Mouse (Mus musculus) liver, embryonic 11.5 days (tissue): ENCODE data around the gene Olfr220. TPM values are rescaled to one million over a fixed set of nuclear protein-coding genes. Genes with fewer than 3 reads are reported as not detected.

Experiments used
- ATAC-seq: fragments of 200-750 bp; cut with Nextera tagmentation; replicated peaks from 2 replicates; pipeline ENCODE4 v1.8.0; 2017; ENCODE audit warnings: moderate number of reproducible peaks, mild to moderate bottlenecking, moderate TSS enrichment, moderate library complexity; ENCODE audit not compliant: low FRiP score
- DNase-seq: peaks from one replicate; pipeline ENCODE4 v3.0.0-alpha.2; 2017; ENCODE audit warnings: low spot score
- H3K27ac ChIP-seq: fragments of 300-500 bp; sonication (generic); 2 replicates; pipeline ENCODE4 v1.5.1; 2014; ENCODE audit warnings: mild to moderate bottlenecking, low read depth, low read length, control low read depth
- H3K27me3 ChIP-seq: fragments of 300-500 bp; sonication (generic); replicated peaks from 2 replicates; pipeline ENCODE4 v1.6.1; 2014; ENCODE audit warnings: low read length, mixed read lengths; ENCODE audit not compliant: control insufficient read depth, insufficient read depth
- H3K36me3 ChIP-seq: fragments of 300-500 bp; sonication (generic); 2 replicates; pipeline ENCODE4 v1.6.1; 2014; ENCODE audit warnings: mild to moderate bottlenecking, low read length, moderate library complexity, mixed read lengths; ENCODE audit not compliant: control insufficient read depth, insufficient read depth
- H3K4me1 ChIP-seq: fragments of 300-500 bp; sonication (generic); replicated peaks from 2 replicates; pipeline ENCODE4 v1.6.1; 2014; ENCODE audit warnings: low read length, mixed read lengths; ENCODE audit not compliant: control insufficient read depth, insufficient read depth
- H3K4me2 ChIP-seq: fragments of 300-500 bp; sonication (generic); 2 replicates; pipeline ENCODE4 v1.6.1; 2014; ENCODE audit warnings: mild to moderate bottlenecking, control low read depth, moderate library complexity
- H3K4me3 ChIP-seq: fragments of 300-500 bp; sonication (generic); 2 replicates; pipeline ENCODE4 v1.5.1; 2014; ENCODE audit warnings: low read depth, low read length, control low read depth
- H3K9ac ChIP-seq: fragments of 300-500 bp; sonication (generic); 2 replicates; pipeline ENCODE4 v1.6.1; 2014; ENCODE audit warnings: low read depth, low read length, control low read depth
- H3K9me3 ChIP-seq: fragments of 300-500 bp; sonication (generic); 2 replicates; pipeline ENCODE4 v1.6.1; 2016; ENCODE audit warnings: low read length, inconsistent platforms, mixed read lengths; ENCODE audit not compliant: control insufficient read depth
- WGBS: fragments of 180-500 bp; shearing (Covaris S2); extraction: QIAGEN DNeasy Blood & Tissue Kit; methylation state at CpG from one replicate; pipeline ENCODE4 v1.1.7; 2014; 5-methylcytosine and 5-hydroxymethylcytosine counted together
- polyA plus RNA-seq: library from polyadenylated mRNA; unstranded; fragments of >200 nt; fragmentation: Nextera tagmentation; extraction: Ambion mirVana; gene quantifications from 2 replicates; pipeline ENCODE4 v1.2.1, GENCODE M21; 2014

Gene Olfr220
- not detected in 2 replicates for polyA plus RNA-seq

DNA sequence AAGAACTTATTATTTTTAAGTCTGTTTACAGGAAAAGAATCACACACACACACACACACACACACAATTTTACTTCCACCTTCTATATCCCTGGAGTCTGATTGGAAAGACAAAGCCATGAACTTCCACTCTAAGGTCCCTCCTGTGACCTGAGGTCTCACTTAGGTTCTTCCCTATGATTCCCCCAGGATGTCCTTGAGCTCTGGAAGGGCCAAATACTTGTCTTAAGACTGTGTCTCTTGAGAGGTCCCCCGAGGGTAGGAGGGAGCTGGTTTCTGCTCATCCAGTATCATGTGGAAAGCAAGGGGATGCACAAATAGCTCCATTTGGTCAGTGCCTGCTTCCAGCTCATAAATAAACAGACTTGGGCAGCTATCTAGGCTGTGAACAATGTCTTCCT, at the start of gene Olfr220:
Gene Olfr220 (plus strand): TSS at position 301 of the 400 bp plus-strand sequence.
- Histone ChIP-seq H3K4me2 (no peak within 1 kb of the TSS), H3K4me3 (no peak within 1 kb of the TSS), H3K27ac (no peak within 1 kb of the TSS), H3K4me1 (no peaks in the 10 kb centered on the region; the same call in 1 of the 2 replicates), H3K9ac (no peak within 1 kb of the TSS), H3K27me3 (no peaks in the 10 kb centered on the region), H3K36me3 (no peaks in the 10 kb centered on the region), H3K9me3 (no peaks in the 10 kb centered on the region)
- ATAC-seq (no peak), DNase-seq (no peak)
- 71% methylated on average over 1 of the region's 1 CpGs for WGBS

DNA sequence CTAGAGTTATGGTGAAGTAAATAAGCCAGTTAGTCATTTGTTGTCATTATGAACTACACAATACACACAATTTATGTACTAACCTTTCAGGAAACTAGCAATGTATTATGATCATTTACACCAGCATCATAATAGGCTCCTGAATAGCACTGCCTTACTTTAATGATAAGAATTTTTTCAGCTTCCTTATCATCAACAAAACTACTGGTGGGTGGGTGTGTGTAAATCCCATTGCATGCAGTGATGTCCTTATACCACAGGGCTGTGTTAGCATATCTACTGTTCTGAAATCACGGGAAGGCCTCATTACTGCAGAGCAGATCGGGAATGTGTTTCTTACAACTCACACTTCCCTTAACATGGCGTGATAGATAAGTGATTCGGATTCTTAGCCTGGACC, 18.9 kb upstream of the Olfr220 start:
- 66% methylated on average over 4 of the region's 4 CpGs for WGBS
- Histone ChIP-seq H3K27ac (no peak overlapping the region), H3K4me1 (0 out of 2 replicates have a peak, but pooled peaks cover 3% of the 10 kb centered on the region), H3K4me2 (no peak overlapping the region), H3K9ac (no peak overlapping the region), H3K4me3 (no peak overlapping the region), H3K27me3 (no peaks in the 10 kb centered on the region), H3K9me3 (no peaks in the 10 kb centered on the region), H3K36me3 (no peaks in the 10 kb centered on the region)
- ATAC-seq (peak; percentile 64), DNase-seq (no peak)

DNA sequence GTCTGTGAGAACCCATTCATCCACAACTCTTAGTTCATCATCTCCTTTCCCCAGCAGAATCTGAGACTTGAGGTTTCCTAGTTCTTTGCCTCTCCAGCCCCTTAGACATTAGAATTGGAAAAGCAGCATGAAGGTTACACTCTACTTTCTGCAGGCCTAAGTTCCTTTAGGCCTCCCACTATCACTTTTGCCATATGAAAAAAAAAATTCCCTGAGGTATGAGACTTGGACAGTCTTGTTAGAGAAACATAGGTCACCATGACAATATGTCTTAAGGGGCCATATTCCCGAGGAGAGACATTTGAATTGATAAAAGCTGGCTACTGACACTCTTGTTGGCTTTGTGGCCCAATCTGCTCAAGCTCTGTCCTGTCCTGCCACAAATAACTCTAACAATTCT, 18.1 kb upstream of the Olfr220 start, which contains the start of gene Olfr414:
Gene Olfr414 (plus strand): TSS at position 301 of the 400 bp plus-strand sequence.
- ATAC-seq (no peak), DNase-seq (no peak)
- no peaks in the 10 kb centered on the region for H3K27me3 ChIP-seq
- H3K4me3 ChIP-seq: no peak within 1 kb of the TSS
- H3K9ac ChIP-seq: no peak within 1 kb of the TSS
- no peaks in the 10 kb centered on the region for H3K36me3 ChIP-seq
- H3K4me2 ChIP-seq: no peak within 1 kb of the TSS
- 67% methylated on average over 1 of the region's 1 CpGs for WGBS
- no peaks in the 10 kb centered on the region for H3K9me3 ChIP-seq
- 0 out of 2 replicates have a peak, but pooled peaks cover 3% of the 10 kb centered on the region for H3K4me1 ChIP-seq
- no peak within 1 kb of the TSS for H3K27ac ChIP-seq

DNA sequence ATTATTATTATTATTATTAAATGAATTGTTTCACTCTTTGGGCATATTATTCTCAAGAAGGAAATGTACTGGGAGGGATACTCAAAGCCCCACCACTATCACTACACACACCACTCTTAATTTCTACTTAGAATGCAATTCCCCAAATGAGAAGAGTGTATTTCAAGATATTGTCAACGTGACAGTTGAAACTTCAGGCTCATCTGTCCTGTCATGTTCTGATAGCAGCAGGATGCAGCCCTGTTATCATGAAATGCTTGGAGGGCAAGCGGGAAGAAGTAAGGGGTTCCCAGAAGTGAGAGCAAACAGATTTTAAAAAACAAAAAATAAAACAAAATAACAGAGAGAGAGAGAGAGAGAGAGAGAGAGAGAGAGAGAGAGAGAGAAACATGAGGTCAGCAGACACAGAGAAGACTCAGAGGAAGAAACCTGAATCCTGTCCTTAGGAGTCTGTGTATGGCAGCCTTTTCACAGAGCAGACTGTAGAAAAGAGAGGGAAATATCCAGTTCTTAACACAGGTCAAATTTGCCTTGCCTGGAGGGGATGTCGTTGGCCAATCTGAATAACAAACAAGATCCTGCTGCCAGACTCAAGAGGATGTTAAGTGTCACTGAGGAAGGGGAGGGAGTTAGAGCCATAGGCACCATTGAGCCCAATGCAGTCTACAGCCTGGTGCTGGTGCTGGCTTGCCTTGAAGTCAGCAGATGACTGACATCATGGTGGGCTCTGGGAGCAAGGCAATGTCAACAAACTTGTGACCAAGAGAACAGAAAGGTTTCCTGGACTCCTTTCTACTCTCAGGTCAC, 15.5 kb upstream of the Olfr220 start:
- no peaks in the 10 kb centered on the region for H3K9me3 ChIP-seq
- no peak overlapping the region for H3K27ac ChIP-seq
- no peak overlapping the region for H3K4me3 ChIP-seq
- H3K4me2 ChIP-seq: no peak overlapping the region
- DNase-seq: no peak
- H3K9ac ChIP-seq: no peak overlapping the region
- 34% methylated on average over 3 of the region's 3 CpGs for WGBS
- peak; percentile 84 for ATAC-seq
- no peaks in the 10 kb centered on the region for H3K36me3 ChIP-seq
- 0 out of 2 replicates have a peak, but pooled peaks cover 3% of the 10 kb centered on the region for H3K4me1 ChIP-seq
- H3K27me3 ChIP-seq: no peaks in the 10 kb centered on the region

DNA sequence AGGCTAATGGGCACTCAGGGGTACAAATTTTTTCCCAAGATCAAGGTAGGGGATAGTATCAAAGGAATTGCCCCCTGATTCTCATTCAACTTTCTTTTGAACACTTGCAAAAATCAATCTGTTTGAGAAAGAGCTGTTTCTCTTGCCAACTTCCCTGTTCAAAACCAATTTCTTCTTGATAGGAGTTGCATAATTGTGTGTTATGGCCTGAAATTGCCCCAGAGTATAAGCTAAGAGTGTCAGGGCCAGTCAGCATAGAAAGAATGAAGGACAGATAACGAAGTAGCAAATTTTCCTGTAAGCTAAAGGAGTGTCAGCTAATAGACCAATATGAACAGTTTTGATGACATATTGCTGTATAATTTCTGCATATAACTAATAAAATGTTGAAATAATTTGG, 14.5 kb upstream of the Olfr220 start:
- no peaks in the 10 kb centered on the region for H3K9me3 ChIP-seq
- 82% methylated on average over 1 of the region's 1 CpGs for WGBS
- H3K27me3 ChIP-seq: no peaks in the 10 kb centered on the region
- no peak for ATAC-seq
- DNase-seq: no peak
- no peak overlapping the region for H3K9ac ChIP-seq
- no peak overlapping the region for H3K4me2 ChIP-seq
- H3K4me1 ChIP-seq: 0 out of 2 replicates have a peak, but pooled peaks cover 3% of the 10 kb centered on the region
- H3K4me3 ChIP-seq: no peak overlapping the region
- no peak overlapping the region for H3K27ac ChIP-seq
- no peaks in the 10 kb centered on the region for H3K36me3 ChIP-seq

DNA sequence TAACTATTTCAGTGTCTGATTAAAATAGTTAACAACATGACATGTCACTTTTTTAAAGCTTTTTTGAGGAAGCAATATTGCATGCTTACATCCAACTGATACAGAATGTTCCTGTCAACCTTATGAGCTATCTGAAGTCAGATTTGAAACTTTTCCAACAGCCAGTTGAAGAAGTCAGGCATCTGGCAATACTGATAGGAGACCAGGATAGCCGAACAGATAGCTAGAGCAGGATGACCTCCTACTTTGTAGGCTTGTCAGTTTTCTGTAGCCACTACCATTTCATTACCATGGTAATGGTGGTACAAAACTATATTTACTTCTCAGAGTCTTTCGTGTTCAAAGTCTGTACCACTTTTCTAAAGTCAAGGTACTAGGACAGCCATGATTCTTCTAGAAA, 13.5 kb upstream of the Olfr220 start:
- WGBS: 55% methylated on average over 2 of the region's 2 CpGs
- Histone ChIP-seq H3K9me3 (no peaks in the 10 kb centered on the region), H3K9ac (no peak overlapping the region), H3K27ac (no peak overlapping the region), H3K4me3 (no peak overlapping the region), H3K27me3 (no peaks in the 10 kb centered on the region), H3K36me3 (no peaks in the 10 kb centered on the region), H3K4me2 (no peak overlapping the region), H3K4me1 (0 out of 2 replicates have a peak, but pooled peaks cover 3% of the 10 kb centered on the region)
- peak; percentile 42 for ATAC-seq
- DNase-seq: no peak

DNA sequence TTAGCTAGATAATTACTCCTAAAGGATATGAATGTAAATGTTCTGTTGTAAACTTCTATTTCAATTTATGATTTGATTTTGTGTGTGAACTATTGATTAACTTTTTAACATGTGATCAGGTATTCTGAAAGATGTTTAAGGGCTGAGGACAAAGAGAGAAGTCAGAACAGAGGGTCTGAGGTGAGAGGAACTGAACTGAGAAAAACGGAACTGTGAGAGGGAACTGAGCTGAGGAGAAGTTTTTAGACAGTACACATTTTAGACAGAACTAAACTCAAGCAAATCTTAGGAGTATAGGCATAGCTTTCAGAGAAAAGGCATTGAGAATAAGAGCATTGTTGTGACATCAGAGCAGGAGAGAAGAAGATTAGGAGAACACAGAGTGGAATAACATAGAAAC, 7.8 kb upstream of the Olfr220 start:
- H3K4me2 ChIP-seq: no peak overlapping the region
- DNase-seq (no peak), ATAC-seq (no peak)
- H3K4me3 ChIP-seq: no peak overlapping the region
- no peak overlapping the region for H3K27ac ChIP-seq
- H3K36me3 ChIP-seq: no peaks in the 10 kb centered on the region
- no peaks in the 10 kb centered on the region for H3K9me3 ChIP-seq
- WGBS: 49% methylated on average over 1 of the region's 1 CpGs
- H3K27me3 ChIP-seq: no peaks in the 10 kb centered on the region
- no peak overlapping the region for H3K9ac ChIP-seq
- no peaks in the 10 kb centered on the region for H3K4me1 ChIP-seq

DNA sequence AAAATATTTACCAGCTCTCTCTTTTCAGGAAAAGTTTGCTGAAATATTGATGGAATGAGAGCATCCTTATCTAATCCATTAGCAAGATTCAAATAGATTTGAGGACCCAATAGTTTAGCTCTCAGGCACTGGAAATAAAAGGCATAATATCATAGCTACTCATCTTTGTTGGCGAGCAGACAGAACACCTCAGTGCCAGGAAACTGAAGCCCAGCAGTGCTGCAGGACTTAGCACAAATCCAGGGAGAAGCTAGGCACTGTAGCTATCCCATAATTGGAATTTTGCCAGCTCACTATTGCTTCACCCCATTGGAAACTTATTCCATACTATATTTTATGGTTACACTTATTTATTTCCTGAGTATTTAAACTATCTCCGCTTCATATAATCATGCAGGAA, 13.2 kb downstream of the Olfr220 start:
- Histone ChIP-seq H3K9ac (no peak overlapping the region), H3K4me2 (no peak overlapping the region), H3K27me3 (no peaks in the 10 kb centered on the region), H3K4me3 (no peak overlapping the region), H3K9me3 (no peaks in the 10 kb centered on the region), H3K36me3 (no peaks in the 10 kb centered on the region), H3K27ac (no peak overlapping the region), H3K4me1 (no peaks in the 10 kb centered on the region)
- WGBS: 82% methylated on average over 2 of the region's 2 CpGs
- ATAC-seq: no peak
- no peak for DNase-seq

DNA sequence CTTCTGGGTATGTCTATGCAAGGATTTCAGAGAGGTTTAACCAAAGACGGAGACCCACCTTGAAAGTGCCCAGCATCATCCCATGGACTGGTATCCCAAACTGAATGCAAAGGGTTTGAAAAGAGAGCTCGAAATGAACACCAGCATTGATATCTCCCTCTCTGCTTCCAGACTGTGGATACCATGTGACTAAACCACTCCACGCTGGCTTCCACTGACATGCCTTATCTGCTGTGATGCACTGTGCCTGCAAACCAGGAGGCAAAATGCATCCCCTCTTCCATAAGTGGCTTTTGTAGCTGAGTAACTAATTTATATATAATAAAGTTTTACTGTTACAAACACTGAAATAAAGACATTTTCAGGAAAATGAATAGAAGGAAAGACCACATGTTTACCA, 23.5 kb downstream of the Olfr220 start:
- no peak overlapping the region for H3K4me2 ChIP-seq
- DNase-seq: no peak
- H3K4me1 ChIP-seq: no peaks in the 10 kb centered on the region
- WGBS: 54% methylated on average over 3 of the region's 3 CpGs
- no peak; the same call in 1 of the 2 replicates for ATAC-seq
- no peaks in the 10 kb centered on the region for H3K36me3 ChIP-seq
- H3K9me3 ChIP-seq: no peaks in the 10 kb centered on the region
- H3K27me3 ChIP-seq: no peaks in the 10 kb centered on the region
- no peak overlapping the region for H3K4me3 ChIP-seq
- no peak overlapping the region for H3K27ac ChIP-seq
- no peak overlapping the region for H3K9ac ChIP-seq
